Mouse (Mus musculus) thymus, postnatal 25 days (tissue): ENCODE measurements around the gene Ell.
A peak's percentile ranks its signal among the peaks of the same experiment; 100 is the strongest.
"Not testable (repeated sequence)": the region's sequence is repeated elsewhere in the genome, so short reads cannot be mapped to it uniquely, and the experiment has no call there.

Experiments used
- DNase-seq: peaks from one replicate; pipeline ENCODE4 v3.0.0; 2022

Ell gene

GRCm38 (mm10) chr8:70570360-70570759, 31.1 kb downstream of the Ell start:
- DNase-seq, result no peak

- no peak for DNase-seq
Measured at GRCm38 (mm10) chr8:70570990-70571389, 31.7 kb downstream of the Ell start.

GRCm38 (mm10) chr8:70574302-70574701, 35.0 kb downstream of the Ell start:
- DNase-seq, result no peak

- DNase-seq, result no peak
Measured at GRCm38 (mm10) chr8:70574915-70575314, 35.7 kb downstream of the Ell start.

GRCm38 (mm10) chr8:70577207-70577606, 38.0 kb downstream of the Ell start:
- no peak for DNase-seq

GRCm38 (mm10) chr8:70583476-70584387, 44.5 kb downstream of the Ell start:
- no peak for DNase-seq

- no peak for DNase-seq
Measured at GRCm38 (mm10) chr8:70584606-70585257, 45.5 kb downstream of the Ell start.

- peak; percentile 64 for DNase-seq
Measured at GRCm38 (mm10) chr8:70585258-70585652, 46.0 kb downstream of the Ell start.

- DNase-seq, result not testable (repeated sequence)
Measured at GRCm38 (mm10) chr8:70587955-70588354, 48.7 kb downstream of the Ell start.

GRCm38 (mm10) chr8:70591569-70591968, 52.3 kb downstream of the Ell start:
- no peak for DNase-seq

- DNase-seq, result no peak
Measured at GRCm38 (mm10) chr8:70593173-70593572, 53.9 kb downstream of the Ell start.

GRCm38 (mm10) chr8:70593961-70594609, 54.8 kb downstream of the Ell start, which contains the start of gene Isyna1:
Gene Isyna1 (plus strand): TSS chr8:70594373.
- peak; percentile 88 for DNase-seq

GRCm38 (mm10) chr8:70594621-70595564, 55.6 kb downstream of the Ell start:
- no peak for DNase-seq

GRCm38 (mm10) chr8:70595811-70596210, 56.6 kb downstream of the Ell start:
- no peak for DNase-seq

GRCm38 (mm10) chr8:70596216-70596615, 57.0 kb downstream of the Ell start:
- DNase-seq, result no peak

- peak; percentile 59 for DNase-seq
Measured at GRCm38 (mm10) chr8:70596775-70597416, 57.6 kb downstream of the Ell start.

- no peak for DNase-seq
Measured at GRCm38 (mm10) chr8:70597417-70598272, 58.4 kb downstream of the Ell start.

GRCm38 (mm10) chr8:70598283-70598682, 59.0 kb downstream of the Ell start:
- no peak for DNase-seq

GRCm38 (mm10) chr8:70598722-70599121, 59.5 kb downstream of the Ell start:
- no peak for DNase-seq

- DNase-seq, result no peak
Measured at GRCm38 (mm10) chr8:70599507-70600290, 60.4 kb downstream of the Ell start.
